Mouse (Mus musculus) hindbrain, postnatal 0 days (tissue): Measurements from ENCODE around the gene Fry. TPM values are rescaled to one million over a fixed set of nuclear protein-coding genes. Genes with fewer than 3 reads are reported as not detected.

Source experiments
- ATAC-seq: fragments of 200-750 bp; cut with Nextera tagmentation; 2 replicates; pipeline ENCODE4 v1.8.0; 2017; ENCODE audit warnings: mild to moderate bottlenecking, moderate TSS enrichment, moderate library complexity
- DNase-seq: peaks from one replicate; pipeline ENCODE4 v3.0.0-alpha.2; 2015; ENCODE audit warnings: low spot score
- H3K27ac ChIP-seq: fragments of 300-500 bp; sonication (generic); 2 replicates; pipeline ENCODE4 v1.5.1; 2014; ENCODE audit warnings: mild to moderate bottlenecking
- H3K27me3 ChIP-seq: fragments of 300-500 bp; sonication (generic); 2 replicates; pipeline ENCODE4 v1.6.1; 2014; ENCODE audit warnings: low read length, mixed read lengths; ENCODE audit not compliant: insufficient read depth
- H3K36me3 ChIP-seq: fragments of 300-500 bp; sonication (generic); 2 replicates; pipeline ENCODE4 v1.6.1; 2014; ENCODE audit warnings: low read length, mixed read lengths; ENCODE audit not compliant: insufficient read depth
- H3K4me1 ChIP-seq: fragments of 300-500 bp; sonication (generic); 2 replicates; pipeline ENCODE4 v1.6.1; 2014; ENCODE audit warnings: antibody characterized with exemption, low read length, mixed read lengths; ENCODE audit not compliant: insufficient read depth
- H3K4me2 ChIP-seq: fragments of 300-500 bp; sonication (generic); 2 replicates; pipeline ENCODE4 v1.6.1; 2014; ENCODE audit warnings: low read depth, mild to moderate bottlenecking, low read length, moderate library complexity, mixed read lengths
- H3K4me3 ChIP-seq: fragments of 300-500 bp; sonication (generic); 2 replicates; pipeline ENCODE4 v1.5.1; 2014; ENCODE audit warnings: low read length
- H3K9ac ChIP-seq: fragments of 300-500 bp; sonication (generic); replicated peaks from 2 replicates; pipeline ENCODE4 v1.6.1; 2014; ENCODE audit warnings: mild to moderate bottlenecking, low read length, moderate library complexity, mixed read lengths
- H3K9me3 ChIP-seq: fragments of 300-500 bp; sonication (generic); 2 replicates; pipeline ENCODE4 v1.6.1; 2016; ENCODE audit warnings: low read length, mixed read lengths
- CTCF ChIP-seq: IDR thresholded peaks from 2 replicates; pipeline ENCODE4 v1.5.1; 2016; ENCODE audit warnings: antibody characterized with exemption, control low read depth, low read depth
- WGBS: fragments of 180-500 bp; shearing (Covaris S2); extraction: QIAGEN DNeasy Blood & Tissue Kit; methylation state at CpG from one replicate; pipeline ENCODE4 v1.1.7; 2014; 5-methylcytosine and 5-hydroxymethylcytosine counted together
- polyA plus RNA-seq: library from polyadenylated mRNA; unstranded; fragments of >200 nt; fragmentation: Nextera tagmentation; extraction: Ambion mirVana; gene quantifications from 2 replicates; pipeline ENCODE4 v1.2.1, GENCODE M21; 2015
- total RNA-seq: library from RNA; depleted of rRNA; stranded (reverse); fragments of >200 nt; gene quantifications from 2 replicates; pipeline ENCODE4 v1.2.3, GENCODE M21; 2014

The Fry gene
- total and polyA plus RNA-seq, 2 experiments from 2014 or later = 47.7 to 122 TPM

GRCm38 (mm10) chr5:150452671-150453070 lies 334.2 kb downstream of the Fry start:
- ATAC-seq = no peak

GRCm38 (mm10) chr5:150453490-150453889 lies 335.0 kb downstream of the Fry start:
- peak; percentile 29; the same call in 1 of the 2 replicates for TF ChIP-seq CTCF
- no peaks in the 10 kb centered on the region for H3K4me1 ChIP-seq
- no peak for ATAC-seq
- no peak overlapping the region for H3K9ac ChIP-seq
- no peaks in the 10 kb centered on the region for H3K27me3 ChIP-seq
- no peaks in the 10 kb centered on the region for H3K9me3 ChIP-seq
- no peak overlapping the region for H3K4me2 ChIP-seq
- no peak overlapping the region for H3K27ac ChIP-seq
- 83% methylated on average over 4 of the region's 4 CpGs for WGBS
- no peak overlapping the region for H3K4me3 ChIP-seq
- DNase-seq = no peak
- H3K36me3 ChIP-seq = peaks cover 77% of the 10 kb centered on the region

More at GRCm38 (mm10) chr5:150452671-150453070, 334.2 kb downstream of the Fry start:
- H3K27ac ChIP-seq = no peak overlapping the region
- DNase-seq = no peak
- TF ChIP-seq CTCF = no peak
- no peak overlapping the region for H3K4me3 ChIP-seq
- H3K36me3 ChIP-seq = peaks cover 78% of the 10 kb centered on the region
- no peaks in the 10 kb centered on the region for H3K4me1 ChIP-seq
- no peak overlapping the region for H3K9ac ChIP-seq
- H3K4me2 ChIP-seq = no peak overlapping the region
- no peaks in the 10 kb centered on the region for H3K9me3 ChIP-seq
- no peaks in the 10 kb centered on the region for H3K27me3 ChIP-seq

DNA sequence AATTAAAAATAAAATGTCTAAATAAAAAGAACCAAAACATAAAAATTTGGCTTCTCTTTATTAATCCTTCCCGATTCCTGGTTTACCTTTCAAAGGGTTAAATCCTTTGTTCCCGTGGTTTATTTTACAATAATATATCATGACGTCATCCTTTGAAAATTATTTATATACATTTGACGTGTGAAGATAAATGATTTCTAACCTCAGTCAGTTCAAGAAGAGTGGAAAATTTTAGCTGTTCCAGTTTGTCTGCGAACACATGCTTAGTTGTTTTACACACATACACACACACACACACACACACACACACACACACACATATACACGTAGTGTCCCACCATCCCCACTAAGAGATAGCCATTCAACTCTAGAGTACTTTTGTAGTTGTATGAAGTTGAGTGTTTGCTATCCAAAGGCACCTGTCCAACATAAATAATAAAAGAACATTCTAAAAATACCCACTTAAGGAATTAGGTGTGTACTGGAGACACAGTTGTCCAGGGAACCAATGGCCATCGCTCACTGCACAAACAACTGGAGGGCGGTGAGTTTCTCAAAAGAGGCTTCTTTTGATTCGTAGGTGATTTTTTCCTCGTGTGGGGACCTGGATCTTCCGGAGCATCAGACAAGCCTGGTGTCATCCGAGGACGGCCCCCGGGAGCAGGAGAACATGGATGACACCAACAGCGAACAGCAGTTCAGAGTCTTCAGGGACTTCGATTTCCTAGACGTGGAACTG lies 338.9 kb downstream of the Fry start:
- no peak overlapping the region for H3K9ac ChIP-seq
- H3K36me3 ChIP-seq = peaks cover 67% of the 10 kb centered on the region
- no peak for DNase-seq
- no peak for ATAC-seq
- H3K9me3 ChIP-seq = no peaks in the 10 kb centered on the region
- no peak overlapping the region for H3K4me2 ChIP-seq
- no peaks in the 10 kb centered on the region for H3K27me3 ChIP-seq
- H3K4me3 ChIP-seq = no peak overlapping the region
- 86% methylated on average over 17 of the region's 17 CpGs for WGBS
- no peaks in the 10 kb centered on the region for H3K4me1 ChIP-seq
- no peak for TF ChIP-seq CTCF
- H3K27ac ChIP-seq = peak overlapping the region; percentile 32; the same call in 1 of the 2 replicates

DNA sequence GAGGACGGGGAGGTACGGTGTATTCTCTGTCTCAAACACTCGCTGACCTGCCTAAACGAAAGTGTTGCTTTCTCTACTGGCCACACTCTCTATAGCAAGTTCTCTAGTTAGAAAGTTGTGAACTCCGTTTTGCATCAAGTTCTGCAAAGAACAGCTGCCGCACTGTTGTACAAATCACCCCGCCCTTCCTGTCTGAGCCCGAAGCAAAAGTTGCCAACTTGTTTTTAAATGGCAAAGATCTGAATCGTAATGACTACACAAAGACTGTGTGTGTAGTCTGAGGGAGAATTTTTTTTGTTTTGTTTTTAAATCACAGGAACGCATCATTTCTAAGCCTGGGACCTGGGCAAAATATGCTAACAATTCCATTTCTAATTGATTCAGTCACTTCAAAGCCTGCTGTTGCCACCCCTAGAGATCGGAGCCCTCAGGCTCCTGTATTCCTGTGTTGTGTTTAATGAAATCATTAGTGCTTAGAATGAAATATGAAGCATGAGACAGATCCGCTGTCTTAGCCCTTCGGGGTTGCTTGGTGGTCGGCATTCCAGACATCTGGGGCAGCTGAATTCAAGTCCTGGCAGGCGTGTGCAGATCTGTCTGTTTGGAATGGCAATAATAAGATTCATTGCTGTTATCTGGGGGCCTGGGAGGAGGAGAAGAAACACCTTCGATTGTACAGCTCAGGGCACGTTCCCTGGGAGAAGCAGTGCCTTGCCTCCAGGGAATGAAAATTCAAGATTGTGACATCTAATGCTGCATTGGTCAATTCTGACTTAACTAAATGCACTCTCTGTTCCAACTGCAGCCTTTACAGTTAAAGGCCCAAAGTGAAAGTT lies 339.7 kb downstream of the Fry start:
- H3K27ac ChIP-seq = peak overlapping the region; percentile 32
- no peaks in the 10 kb centered on the region for H3K9me3 ChIP-seq
- peaks cover 60% of the 10 kb centered on the region for H3K36me3 ChIP-seq
- no peak for TF ChIP-seq CTCF
- H3K4me1 ChIP-seq = no peaks in the 10 kb centered on the region
- peak; percentile 8 for DNase-seq
- no peak for ATAC-seq
- no peak overlapping the region for H3K4me3 ChIP-seq
- 0 out of 2 replicates have a peak overlapping the region, but pooled peaks have one; percentile 7 for H3K4me2 ChIP-seq
- WGBS = 44% methylated on average over 17 of the region's 17 CpGs
- H3K27me3 ChIP-seq = no peaks in the 10 kb centered on the region
- H3K9ac ChIP-seq = no peak overlapping the region

DNA sequence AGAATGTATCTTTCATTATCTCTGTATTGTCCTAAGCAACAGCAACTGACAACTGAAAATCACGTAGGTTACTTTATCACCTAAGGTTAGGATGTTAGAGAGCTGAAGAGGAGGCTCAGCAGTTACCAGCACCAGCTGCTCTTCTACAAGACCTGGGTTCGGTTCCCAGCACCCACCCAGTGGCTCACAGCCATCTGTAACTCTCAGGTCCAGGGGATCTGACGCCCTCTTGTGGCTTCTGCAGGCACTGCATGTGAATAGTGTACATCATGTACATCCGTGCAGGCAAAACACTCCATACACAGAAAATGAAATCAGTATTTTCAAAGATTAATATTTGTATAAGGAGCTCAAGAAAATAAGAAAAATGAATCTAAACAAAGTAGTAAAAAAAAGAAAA lies 341.4 kb downstream of the Fry start:
- no peak for ATAC-seq
- WGBS = 76% methylated on average over 4 of the region's 4 CpGs
- H3K36me3 ChIP-seq = peaks cover 48% of the 10 kb centered on the region

GRCm38 (mm10) chr5:150464721-150465120 lies 346.3 kb downstream of the Fry start:
- ATAC-seq = no peak
- H3K27me3 ChIP-seq = no peaks in the 10 kb centered on the region
- 66% methylated on average over 3 of the region's 3 CpGs for WGBS
- no peak for DNase-seq
- peaks cover 27% of the 10 kb centered on the region for H3K36me3 ChIP-seq
- no peaks in the 10 kb centered on the region for H3K9me3 ChIP-seq
- no peak overlapping the region for H3K9ac ChIP-seq
- H3K4me1 ChIP-seq = no peaks in the 10 kb centered on the region
- no peak overlapping the region for H3K4me2 ChIP-seq
- no peak overlapping the region for H3K4me3 ChIP-seq
- no peak overlapping the region for H3K27ac ChIP-seq
- TF ChIP-seq CTCF = no peak

More for the DNA sequence above, 341.4 kb downstream of the Fry start:
- peak; percentile 40 for TF ChIP-seq CTCF
- no peaks in the 10 kb centered on the region for H3K9me3 ChIP-seq
- H3K4me3 ChIP-seq = no peak overlapping the region
- H3K27ac ChIP-seq = no peak overlapping the region
- DNase-seq = no peak
- no peak overlapping the region for H3K4me2 ChIP-seq
- no peaks in the 10 kb centered on the region for H3K4me1 ChIP-seq
- H3K27me3 ChIP-seq = no peaks in the 10 kb centered on the region
- no peak overlapping the region for H3K9ac ChIP-seq

GRCm38 (mm10) chr5:150465218-150465617 lies 346.8 kb downstream of the Fry start:
- no peaks in the 10 kb centered on the region for H3K27me3 ChIP-seq
- DNase-seq (no peak), ATAC-seq (no peak)
- WGBS = 71% methylated on average over 6 of the region's 6 CpGs
- no peak overlapping the region for H3K4me2 ChIP-seq
- H3K4me3 ChIP-seq = no peak overlapping the region
- no peak overlapping the region for H3K27ac ChIP-seq
- H3K9me3 ChIP-seq = no peaks in the 10 kb centered on the region
- no peak overlapping the region for H3K9ac ChIP-seq
- H3K36me3 ChIP-seq = peaks cover 29% of the 10 kb centered on the region
- no peaks in the 10 kb centered on the region for H3K4me1 ChIP-seq
- no peak for TF ChIP-seq CTCF
